Mouse (Mus musculus): ENCODE results near the gene Ptprg.
"Not testable (repeated sequence)": the region's sequence is repeated elsewhere in the genome, so short reads cannot be mapped to it uniquely, and the experiment has no call there.

The Ptprg gene

DNA sequence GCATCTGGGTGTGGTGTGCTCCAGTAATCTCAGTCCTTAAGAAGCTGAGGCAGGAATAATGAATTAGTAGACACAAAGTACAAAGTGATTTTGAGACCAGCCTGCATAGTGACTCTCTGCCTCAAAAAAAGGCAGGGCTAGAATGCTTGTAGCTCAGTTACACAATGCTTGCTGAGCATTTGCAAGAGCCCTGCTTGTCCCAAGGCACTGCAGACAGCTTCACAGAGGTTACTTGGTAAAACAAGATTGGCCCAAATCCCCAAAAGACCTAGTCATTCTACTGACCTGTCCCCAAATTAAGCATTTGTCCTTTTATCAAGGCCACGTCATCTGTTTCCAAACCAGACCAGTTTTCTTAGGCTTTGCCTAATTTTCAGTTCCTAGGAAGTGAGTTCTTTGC, 190.4 kb downstream of the Ptprg start:
- DNase-seq (ENCODE audit: low spot score) = no peak

DNA sequence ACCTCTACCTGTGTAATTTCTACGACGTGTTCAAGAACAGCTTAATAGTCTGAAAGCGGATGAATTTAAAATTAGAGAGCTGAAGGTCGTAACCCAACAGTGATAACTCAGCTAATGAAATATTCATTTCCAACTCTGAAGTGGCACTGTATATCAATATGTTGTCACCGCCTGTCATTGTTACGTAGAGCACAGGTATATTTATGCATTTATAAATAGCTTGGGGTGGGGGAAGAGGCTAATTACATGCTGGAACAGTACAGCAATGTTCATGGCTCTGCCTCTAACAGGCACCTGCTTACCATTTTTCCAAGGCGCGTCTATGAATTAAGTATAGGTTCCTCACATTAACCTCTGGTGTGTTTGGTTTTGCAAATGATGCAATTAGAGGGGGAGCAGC, 199.3 kb downstream of the Ptprg start:
- DNase-seq (ENCODE audit: low spot score) = no peak

DNA sequence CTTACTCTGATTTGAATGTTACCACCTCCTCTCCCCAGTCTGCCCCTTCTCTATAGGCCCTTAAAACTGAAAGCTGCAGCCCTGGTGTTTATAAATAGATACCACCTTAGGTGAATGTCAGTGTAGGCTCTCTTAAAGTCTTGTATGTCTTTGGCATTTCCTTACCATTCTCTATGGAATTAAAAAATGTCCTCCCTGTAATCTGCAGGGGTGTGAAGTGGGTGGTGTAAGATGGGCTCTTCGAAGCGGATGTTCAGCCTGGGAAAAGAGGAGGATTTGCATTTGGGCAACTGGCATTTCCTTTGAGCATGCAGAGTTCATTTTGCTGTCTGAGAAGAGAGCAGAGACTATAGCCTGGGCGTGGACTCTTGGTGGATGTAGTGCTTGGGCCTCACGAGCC, 201.3 kb downstream of the Ptprg start:
- no peak for DNase-seq (ENCODE audit: low spot score)

DNA sequence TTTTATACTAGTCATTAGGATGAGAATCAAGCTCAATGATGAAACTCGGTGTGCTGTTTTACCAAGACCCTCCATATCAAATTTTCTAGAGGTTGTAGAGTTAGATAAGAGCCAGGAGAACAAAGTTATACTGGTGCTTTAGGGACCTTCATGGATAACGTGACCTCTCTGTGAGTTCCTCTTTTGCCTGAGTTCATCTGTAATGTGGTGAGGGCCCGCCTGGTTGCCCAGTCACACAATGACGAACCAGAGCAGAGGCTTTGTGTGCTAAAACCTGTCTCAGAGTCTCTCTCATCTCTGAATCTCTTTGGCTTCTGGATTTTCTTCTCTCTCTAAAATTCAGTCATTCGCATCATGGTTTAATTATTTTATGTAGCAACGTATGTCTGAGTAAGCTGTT, 204.9 kb downstream of the Ptprg start:
- no peak for DNase-seq (ENCODE audit: low spot score)

DNA sequence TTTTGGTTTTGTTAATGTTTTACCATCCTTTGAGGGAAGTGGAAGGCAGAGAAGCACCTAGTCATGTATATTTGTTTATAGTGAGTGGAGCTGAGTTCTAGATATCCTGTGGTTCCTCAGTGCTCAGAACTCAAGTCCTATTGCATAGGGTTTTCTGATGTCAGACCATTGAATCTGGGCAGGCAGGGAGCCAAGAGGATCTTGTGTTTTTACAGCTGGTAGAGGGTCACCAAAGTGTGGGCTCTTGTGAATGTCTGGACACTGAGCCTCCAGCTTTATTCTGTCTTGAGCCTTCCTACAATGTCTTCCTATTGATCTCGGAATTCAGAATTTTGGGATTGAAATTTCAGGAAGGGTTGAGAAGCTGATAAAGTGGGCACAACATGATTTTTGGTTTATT, 206.0 kb downstream of the Ptprg start:
- DNase-seq (ENCODE audit: low spot score) = no peak

DNA sequence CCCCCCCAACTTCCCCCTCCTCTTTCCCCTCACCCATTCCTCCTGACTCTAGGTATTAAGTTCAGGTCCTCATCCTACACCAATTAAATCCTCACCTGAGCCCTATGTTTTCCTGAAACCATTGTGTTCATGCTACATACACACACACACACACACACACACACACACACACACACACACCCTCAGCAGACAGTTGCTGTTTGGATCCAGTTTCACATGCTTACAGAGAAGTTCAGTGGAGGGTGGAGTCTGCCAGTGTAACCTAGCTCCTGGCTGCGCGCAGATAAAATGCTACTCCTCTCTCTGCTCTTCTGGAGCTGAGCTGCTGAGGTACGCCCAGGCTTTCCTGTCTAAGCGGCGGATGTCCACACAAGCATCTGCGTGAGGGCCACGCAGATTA, 209.7 kb downstream of the Ptprg start:
- DNase-seq (ENCODE audit: low spot score) = no peak

DNA sequence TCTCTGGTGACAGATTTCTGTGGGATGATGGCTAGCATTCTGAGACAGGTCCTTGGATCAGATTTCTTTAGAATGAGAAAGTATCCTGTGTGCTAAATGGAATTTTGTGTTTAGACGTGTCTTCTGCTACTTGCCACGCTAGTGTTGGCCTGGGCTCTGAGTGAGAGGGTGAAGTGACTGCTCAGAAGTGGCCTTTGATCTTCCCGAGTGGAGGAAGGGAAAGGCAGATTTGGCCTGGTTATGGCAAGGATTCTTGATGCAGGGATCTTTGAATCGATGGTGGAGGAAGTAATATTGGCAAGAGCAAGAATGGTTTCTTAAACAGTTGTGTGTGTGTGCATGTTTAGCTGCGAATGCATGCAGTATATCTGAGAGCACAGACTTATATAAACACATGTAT, 219.4 kb downstream of the Ptprg start:
- DNase-seq (ENCODE audit: low spot score) = no peak

DNA sequence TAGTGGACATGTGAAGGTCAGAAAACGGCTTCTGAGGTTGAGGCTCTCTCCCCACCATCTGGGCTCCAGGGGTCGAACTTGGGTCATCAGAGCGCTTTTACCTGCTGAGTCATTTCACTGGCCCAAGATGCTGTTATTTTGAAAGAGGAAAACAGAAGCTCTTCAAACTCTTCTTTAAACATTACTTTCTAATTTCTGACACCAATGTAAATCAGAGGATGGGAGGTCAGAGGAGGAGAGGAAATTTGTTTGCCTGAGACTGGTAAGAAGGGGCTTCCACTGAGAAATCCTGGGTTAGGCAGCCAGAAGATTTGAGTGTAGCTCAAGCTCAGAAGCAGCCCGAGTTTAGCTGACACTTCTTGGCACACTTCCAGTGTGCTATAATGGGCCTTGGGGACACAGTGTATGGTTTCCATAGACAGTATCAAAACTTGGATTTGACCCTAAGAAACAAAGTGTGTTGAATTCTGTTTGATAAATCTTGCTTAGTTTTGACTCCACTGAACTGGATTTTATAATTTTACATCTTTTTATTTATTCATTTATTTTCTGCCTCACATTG, 221.2 kb downstream of the Ptprg start:
- DNase-seq (ENCODE audit: low spot score) = no peak

DNA sequence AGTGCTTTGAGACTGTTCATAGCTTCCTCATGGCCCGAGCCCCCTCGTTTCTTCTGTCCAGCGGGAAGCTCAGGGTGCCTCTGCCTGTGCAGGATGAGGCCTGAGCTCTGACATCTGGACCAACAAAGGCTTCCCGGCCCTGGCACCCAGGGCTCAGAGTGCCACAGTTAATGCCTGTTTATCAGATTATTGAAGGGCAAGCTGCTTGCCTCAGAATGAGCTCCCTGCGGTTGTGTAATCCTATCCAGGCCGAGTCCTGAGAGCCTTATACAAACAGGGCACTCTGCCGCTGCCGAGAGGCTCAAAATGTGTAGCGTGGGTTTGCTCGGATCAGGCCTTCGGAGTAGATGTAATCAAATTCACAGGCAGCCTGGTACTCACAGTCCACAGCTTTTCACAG, 221.9 kb downstream of the Ptprg start:
- no peak for DNase-seq (ENCODE audit: low spot score)

DNA sequence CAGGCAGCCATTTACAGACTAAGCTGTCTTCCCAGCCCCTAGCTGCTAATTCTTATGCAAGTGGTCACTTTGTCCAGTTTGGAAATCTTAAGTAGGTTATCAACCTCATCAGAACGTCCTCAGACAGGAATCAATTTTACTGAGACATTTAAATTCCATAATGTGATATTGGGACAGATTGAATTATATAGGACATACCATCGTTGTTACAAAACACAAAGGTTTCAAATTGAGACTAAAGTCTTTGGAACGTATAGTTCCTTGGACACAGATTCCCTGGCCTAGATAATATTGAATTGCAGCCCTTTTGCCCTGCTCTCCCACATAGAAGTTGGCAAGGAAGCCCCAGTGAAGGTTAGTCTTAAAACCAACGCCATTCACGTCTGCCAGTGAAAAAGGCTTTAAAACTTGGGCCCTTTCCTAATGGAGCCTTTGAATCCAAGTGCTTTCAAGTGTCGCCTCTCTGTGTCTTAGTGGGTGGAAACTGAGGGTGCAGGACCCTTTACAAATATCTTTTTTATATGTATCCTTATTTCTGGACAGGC, 222.7 kb downstream of the Ptprg start:
- DNase-seq (ENCODE audit: low spot score) = no peak

DNA sequence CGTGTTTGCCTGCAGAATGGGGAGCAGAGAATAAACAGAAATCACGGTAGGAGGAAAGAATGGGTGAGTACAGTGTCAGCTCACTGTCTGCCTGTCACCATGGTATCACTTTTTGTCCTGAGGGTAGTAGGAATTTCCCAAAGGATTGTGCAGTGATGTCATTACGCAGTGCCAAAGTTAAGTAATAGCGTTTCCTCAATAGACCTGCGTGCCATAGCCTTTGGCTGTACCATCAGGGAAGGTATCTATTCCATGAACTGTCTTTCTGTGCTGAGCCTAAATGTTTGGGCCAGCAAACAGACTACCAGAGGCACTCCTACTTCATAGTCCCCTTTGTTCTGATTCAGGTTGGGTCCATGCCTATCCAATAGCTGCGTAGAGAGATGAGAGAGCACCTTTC, 223.2 kb downstream of the Ptprg start:
- DNase-seq (ENCODE audit: low spot score) = no peak

DNA sequence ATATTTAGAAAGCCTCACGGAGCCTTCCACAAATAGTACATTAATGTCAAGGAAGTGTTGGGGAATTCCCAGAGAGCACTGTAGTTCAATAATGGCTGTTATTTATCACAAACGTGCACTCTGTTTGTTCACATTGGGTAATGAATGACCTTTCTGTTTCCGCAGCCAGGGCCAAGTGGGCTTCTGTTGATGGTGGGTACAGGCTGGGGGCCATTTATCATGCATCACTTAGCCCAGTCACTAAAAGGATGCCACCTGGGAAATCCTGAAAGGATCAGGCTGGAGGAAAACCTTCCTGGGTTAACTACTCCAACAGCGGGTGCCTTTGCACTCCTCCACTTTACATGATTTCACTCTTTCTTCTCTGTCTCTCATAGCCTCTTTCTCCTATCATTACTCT, 237.9 kb downstream of the Ptprg start:
- DNase-seq (ENCODE audit: low spot score) = no peak

DNA sequence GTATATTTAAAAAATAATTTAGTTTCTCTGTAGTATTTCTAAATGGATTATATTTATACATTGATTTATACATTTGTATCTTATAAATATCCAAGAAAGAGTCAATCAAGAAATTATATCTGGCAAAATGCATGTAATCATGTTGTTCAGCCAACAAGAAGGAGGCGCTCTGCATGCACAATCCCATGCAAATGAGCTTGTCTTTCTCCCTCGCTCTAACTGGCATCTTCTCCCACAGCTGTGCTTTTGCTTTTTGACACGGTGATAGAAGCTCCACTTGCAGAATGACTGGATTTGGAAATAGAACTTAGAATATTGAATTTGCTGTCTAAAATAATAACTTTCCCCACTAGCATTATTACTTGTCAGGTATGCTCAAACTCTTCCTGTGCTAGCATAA, 240.5 kb downstream of the Ptprg start:
- DNase-seq (ENCODE audit: low spot score) = no peak

DNA sequence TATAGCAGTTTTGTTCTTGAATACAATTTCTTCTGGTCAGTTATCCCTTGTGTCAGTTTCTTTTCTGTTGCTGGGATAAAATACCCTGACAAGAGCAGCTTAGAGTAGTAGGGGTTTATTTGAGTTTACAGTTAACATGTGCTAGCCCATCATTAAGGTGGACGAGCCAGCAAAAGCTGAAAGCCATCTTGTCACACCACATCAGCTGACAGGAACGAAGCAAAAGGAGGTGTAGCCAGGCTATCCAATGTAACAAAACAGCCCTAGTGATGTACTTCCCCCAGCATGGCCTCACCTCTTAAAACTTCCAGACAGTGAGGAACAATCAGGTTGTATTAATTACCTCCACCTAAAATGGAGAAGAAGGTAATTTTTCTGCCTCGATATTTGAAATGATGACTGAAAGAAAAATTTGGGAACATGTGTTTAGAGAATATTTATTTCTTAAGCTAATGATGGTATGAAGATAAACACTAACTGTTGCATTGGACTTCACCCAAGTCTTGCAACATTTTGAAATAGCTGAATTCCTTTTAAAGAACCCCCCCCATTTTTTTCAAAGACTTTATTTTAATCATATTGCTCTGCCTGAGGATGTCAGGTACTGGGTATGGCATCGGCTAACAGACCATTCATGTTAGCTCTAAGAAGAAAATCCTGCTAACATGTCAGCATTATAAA, 249.2 kb downstream of the Ptprg start:
- no peak for DNase-seq (ENCODE audit: low spot score)

DNA sequence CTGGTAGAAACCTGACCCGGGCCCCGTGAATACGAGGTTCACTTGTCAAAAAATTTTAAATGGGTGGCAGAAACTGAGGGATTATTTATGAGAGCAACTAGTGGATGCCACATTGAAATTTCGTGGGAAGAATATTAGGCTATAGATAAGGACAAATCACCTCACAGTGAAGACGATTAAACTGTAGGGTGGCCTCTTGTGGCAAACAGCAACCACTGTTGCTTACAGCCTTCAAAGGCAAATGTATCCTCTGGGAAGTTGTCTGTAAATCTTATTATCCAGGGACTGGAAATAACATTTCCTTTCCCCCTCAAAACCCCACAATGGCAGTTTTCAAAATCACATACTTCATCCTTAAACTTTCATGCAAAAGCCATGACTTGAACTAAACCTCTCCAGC, 253.3 kb downstream of the Ptprg start:
- no peak for DNase-seq (ENCODE audit: low spot score)

DNA sequence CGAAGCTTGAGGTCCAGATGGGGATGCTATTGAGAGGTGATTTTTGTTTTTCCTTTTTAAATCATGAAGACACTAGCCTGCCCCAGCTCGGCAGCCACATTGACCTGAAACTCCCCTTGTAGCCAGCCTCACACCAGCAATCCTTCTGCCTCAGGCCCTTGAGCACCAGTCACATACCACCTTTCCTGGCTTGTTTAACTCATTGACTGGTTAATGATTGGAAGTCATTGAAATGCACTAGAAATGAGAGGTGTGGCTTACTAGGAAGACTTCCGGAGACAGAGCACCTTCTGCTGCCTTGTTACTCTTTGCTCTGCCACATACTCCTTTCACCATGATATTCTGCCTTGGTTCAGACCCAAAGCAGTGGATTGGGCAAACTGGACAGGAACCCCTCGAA, 254.1 kb downstream of the Ptprg start:
- DNase-seq (ENCODE audit: low spot score) = no peak

DNA sequence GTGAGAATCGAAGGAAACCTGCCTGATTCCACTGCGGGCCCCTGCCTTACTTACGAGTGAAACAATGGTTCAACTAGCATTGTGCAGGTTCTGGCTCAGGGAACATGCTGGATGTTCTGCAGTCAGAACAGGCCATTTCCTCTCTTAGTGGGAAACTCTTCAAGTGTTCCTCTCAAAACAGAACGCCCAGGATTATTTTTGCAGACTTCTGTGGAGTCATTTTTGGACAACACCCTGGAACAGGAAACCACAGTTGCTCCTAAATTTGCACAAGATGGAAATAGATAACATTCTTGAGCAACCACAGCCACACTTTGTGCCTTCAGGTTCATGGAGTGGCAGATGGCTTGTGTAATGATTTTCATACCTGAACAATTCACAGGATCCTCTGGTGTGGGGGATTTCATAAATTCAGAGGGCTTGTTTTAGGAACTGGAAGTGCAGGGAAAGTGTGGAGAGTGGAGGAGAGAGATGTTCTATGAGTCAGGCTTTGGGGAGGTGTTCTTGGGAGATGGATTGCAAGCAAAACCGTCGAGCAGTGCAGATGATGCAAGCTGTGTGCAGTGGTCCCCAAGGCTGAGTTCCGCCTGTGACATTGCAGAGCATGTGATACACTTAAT, 257.9 kb downstream of the Ptprg start:
- DNase-seq (ENCODE audit: low spot score) = no peak

DNA sequence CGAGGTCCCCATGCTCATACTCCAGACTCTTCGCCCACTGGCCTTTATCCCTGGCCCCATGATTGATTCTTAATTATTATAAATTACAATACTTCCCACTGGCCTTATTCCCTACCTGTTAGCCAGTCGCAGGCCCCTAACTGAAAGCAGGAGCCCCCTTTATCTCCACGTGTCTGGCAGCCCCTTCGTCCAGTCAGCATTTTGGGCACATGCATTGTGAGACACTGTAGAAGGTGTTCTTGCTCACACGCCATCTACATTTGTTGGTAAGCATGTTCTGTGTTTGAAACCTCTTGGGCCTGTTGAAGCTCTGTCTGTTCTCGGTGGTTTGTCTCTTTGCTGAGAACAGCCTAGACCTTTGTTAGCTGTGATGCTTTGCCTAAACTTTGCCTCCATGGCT, 259.0 kb downstream of the Ptprg start:
- no peak for DNase-seq (ENCODE audit: low spot score)

DNA sequence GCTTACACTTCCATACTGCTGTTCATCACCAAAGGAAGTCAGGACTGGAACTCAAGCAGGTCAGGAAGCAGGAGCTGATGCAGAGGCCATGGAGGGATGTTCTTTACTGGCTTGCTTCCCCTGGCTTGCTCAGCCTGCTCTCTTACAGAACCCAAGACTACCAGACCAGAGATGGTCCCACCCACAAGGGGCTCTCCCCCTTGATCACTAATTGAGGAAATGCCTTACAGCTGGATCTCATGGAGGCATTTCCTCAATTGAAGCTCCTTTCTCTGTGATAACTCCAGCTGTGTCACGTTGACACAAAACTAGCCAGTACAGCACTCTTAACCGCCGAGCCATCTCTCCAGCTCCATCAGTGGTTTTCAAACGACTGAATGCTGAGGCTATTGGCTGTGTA, 261.5 kb downstream of the Ptprg start:
- not testable (repeated sequence) for DNase-seq (ENCODE audit: low spot score)

DNA sequence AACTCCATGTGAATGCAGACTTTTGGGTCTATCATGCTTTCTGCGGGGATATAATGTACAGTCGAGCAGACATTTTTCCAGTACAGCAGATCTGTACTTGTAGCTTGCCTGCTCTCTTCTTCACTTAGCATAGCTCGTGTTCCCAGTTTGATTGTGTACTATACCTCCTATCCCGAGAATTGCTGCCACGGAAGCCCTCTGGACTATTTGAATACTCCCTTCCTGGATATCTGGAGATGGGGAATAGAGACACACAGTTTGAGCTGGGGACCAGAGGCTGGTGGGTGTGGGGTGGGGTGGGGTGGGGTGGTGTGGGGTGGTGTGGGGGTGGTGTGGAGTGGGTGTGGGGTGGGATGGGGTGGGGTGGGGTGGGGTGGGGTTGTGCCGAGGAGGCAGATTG, 263.9 kb downstream of the Ptprg start:
- no peak for DNase-seq (ENCODE audit: low spot score)

DNA sequence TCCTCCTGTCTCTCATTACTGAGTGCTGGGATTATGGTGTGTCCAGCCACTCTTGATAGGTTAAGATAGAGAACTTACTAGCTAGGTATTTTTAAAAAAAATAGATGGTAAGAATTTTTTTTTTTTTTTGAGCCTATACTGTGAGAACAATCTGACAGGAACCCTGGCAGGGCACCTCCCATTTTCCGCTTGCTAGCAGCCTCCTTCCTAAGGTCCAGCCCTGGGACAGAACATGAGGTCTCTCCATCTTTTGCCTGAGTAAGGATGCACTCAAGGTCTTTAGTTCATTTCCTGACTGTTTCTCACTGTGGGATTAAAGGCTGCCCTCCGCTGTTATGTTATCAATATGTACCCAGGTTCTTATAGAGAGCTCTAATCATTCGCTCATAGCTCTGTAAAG, 264.7 kb downstream of the Ptprg start:
- DNase-seq (ENCODE audit: low spot score) = no peak

DNA sequence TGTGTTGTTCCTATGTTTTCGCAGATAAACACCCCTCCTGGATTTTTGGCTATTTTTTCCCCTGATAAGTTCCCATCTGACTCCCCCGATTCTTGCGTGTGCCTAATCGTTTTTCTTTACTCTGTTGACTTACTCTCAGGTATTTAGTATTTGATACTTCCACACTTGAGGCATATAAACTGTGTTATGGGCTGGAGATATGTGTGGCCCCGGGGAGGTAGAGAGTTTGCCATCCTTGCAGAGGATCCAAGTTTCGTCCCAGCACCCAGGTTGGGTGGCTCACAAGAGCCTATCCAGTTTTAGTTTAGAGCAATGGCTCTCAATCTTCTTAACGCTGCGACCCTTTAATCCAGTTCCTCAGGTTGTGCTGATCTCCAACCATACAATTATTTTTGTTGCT, 265.4 kb downstream of the Ptprg start:
- DNase-seq (ENCODE audit: low spot score) = no peak

DNA sequence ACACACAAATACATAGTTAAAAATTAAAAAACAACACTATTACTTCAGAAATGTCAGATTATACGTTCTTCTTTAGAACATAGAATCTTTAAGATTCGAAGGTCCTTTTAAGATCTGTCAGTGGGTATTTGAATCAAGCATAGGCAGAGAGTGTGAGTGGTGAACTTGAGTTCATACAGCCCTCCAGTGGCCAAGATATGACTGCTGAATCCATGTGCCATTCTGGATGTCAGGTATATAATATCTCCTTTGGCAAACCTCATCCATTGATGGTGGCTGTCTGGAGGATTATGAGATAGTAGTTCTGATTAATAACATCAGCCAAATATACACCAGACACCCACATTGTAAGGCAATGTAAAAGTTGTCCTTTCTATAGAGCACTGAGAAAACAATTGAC, 266.0 kb downstream of the Ptprg start:
- no peak for DNase-seq (ENCODE audit: low spot score)
